Mouse (Mus musculus): ENCODE data around the gene Nkain1. TPM values are rescaled to one million over a fixed set of nuclear protein-coding genes. Genes with fewer than 3 reads are reported as not detected.

Nkain1 gene
- polyA plus RNA-seq, 1 experiment from 2014 or later: 1.6 TPM

GRCm38 (mm10) chr4:130549189-130549588 is 24.8 kb downstream of the Nkain1 start:
- Histone ChIP-seq H3K36me3 (ENCODE audit: control insufficient read depth, insufficient read depth, low read length) (no peaks in the 10 kb centered on the region), H3K4me2 (ENCODE audit: low read length) (no peak overlapping the region), H3K27ac (replicated peaks in 1 of 2; ENCODE audit: control insufficient read depth in 1 of 2, insufficient read depth in 1 of 2, low read depth in 2 of 2, low read length in 2 of 2) (no peak overlapping the region), H3K4me1 (ENCODE audit: control insufficient read depth in 2 of 2, insufficient read depth in 2 of 2, low read length in 2 of 2) (peaks cover 7 to 14% of the 10 kb centered on the region in 2 experiments; a peak in 2 of 4 replicates), H3K9ac (ENCODE audit: low read length) (no peak overlapping the region), H3K27me3 (ENCODE audit: control insufficient read depth, insufficient read depth, low read length) (no peaks in the 10 kb centered on the region), H3K9me3 (ENCODE audit: control insufficient read depth, low read length) (no peaks in the 10 kb centered on the region), H3K4me3 (ENCODE audit: control insufficient read depth in 1 of 2, insufficient read depth in 1 of 2, low read depth in 1 of 2, low read length in 2 of 2) (no peak overlapping the region)
- 80% methylated on average over 8 of the region's 8 CpGs for WGBS
- ATAC-seq (ENCODE audit: insufficient number of reproducible peaks, insufficient read depth, low FRiP score, low read depth): no peak

- Histone ChIP-seq H3K36me3 (ENCODE audit: control insufficient read depth, insufficient read depth, low read length) (no peaks in the 10 kb centered on the region), H3K4me2 (ENCODE audit: low read length) (no peak overlapping the region), H3K4me1 (ENCODE audit: control insufficient read depth in 2 of 2, insufficient read depth in 2 of 2, low read length in 2 of 2) (peaks cover under 1 to 2% of the 10 kb centered on the region in 2 experiments; a peak in 2 of 4 replicates), H3K9ac (ENCODE audit: low read length) (no peak overlapping the region), H3K9me3 (ENCODE audit: control insufficient read depth, low read length) (no peaks in the 10 kb centered on the region), H3K4me3 (ENCODE audit: control insufficient read depth in 1 of 2, insufficient read depth in 1 of 2, low read depth in 1 of 2, low read length in 2 of 2) (no peak overlapping the region), H3K27me3 (ENCODE audit: control insufficient read depth, insufficient read depth, low read length) (no peaks in the 10 kb centered on the region), H3K27ac (replicated peaks in 1 of 2; ENCODE audit: control insufficient read depth in 1 of 2, insufficient read depth in 1 of 2, low read depth in 2 of 2, low read length in 2 of 2) (no peak overlapping the region)
- ATAC-seq (ENCODE audit: insufficient number of reproducible peaks, insufficient read depth, low FRiP score, low read depth): no peak
- WGBS: 34% methylated on average over 13 of the region's 13 CpGs
These were observed 27.0 kb downstream of the Nkain1 start for GRCm38 (mm10) chr4:130546798-130547562.

GRCm38 (mm10) chr4:130544392-130544791 is 29.6 kb downstream of the Nkain1 start:
- no peaks in the 10 kb centered on the region for H3K36me3 ChIP-seq (ENCODE audit: control insufficient read depth, insufficient read depth, low read length)
- no peak overlapping the region for H3K4me3 ChIP-seq (ENCODE audit: control insufficient read depth in 1 of 2, insufficient read depth in 1 of 2, low read depth in 1 of 2, low read length in 2 of 2)
- no peaks in the 10 kb centered on the region for H3K27me3 ChIP-seq (ENCODE audit: control insufficient read depth, insufficient read depth, low read length)
- no peaks in the 10 kb centered on the region for H3K9me3 ChIP-seq (ENCODE audit: control insufficient read depth, low read length)
- H3K27ac ChIP-seq (replicated peaks in 1 of 2; ENCODE audit: control insufficient read depth in 1 of 2, insufficient read depth in 1 of 2, low read depth in 2 of 2, low read length in 2 of 2): no peak overlapping the region
- H3K9ac ChIP-seq (ENCODE audit: low read length): no peak overlapping the region
- H3K4me2 ChIP-seq (ENCODE audit: low read length): no peak overlapping the region
- H3K4me1 ChIP-seq (ENCODE audit: control insufficient read depth in 2 of 2, insufficient read depth in 2 of 2, low read length in 2 of 2): no peaks in the 10 kb centered on the region
- WGBS: 65% methylated on average over 9 of the region's 9 CpGs
- ATAC-seq (ENCODE audit: insufficient number of reproducible peaks, insufficient read depth, low FRiP score, low read depth): no peak

GRCm38 (mm10) chr4:130543121-130543520 is 30.9 kb downstream of the Nkain1 start:
- Histone ChIP-seq H3K4me3 (ENCODE audit: control insufficient read depth in 1 of 2, insufficient read depth in 1 of 2, low read depth in 1 of 2, low read length in 2 of 2) (no peak overlapping the region), H3K9me3 (ENCODE audit: control insufficient read depth, low read length) (no peaks in the 10 kb centered on the region), H3K4me2 (ENCODE audit: low read length) (no peak overlapping the region), H3K4me1 (ENCODE audit: control insufficient read depth in 2 of 2, insufficient read depth in 2 of 2, low read length in 2 of 2) (no peaks in the 10 kb centered on the region), H3K9ac (ENCODE audit: low read length) (no peak overlapping the region), H3K27me3 (ENCODE audit: control insufficient read depth, insufficient read depth, low read length) (no peaks in the 10 kb centered on the region), H3K36me3 (ENCODE audit: control insufficient read depth, insufficient read depth, low read length) (no peaks in the 10 kb centered on the region), H3K27ac (replicated peaks in 1 of 2; ENCODE audit: control insufficient read depth in 1 of 2, insufficient read depth in 1 of 2, low read depth in 2 of 2, low read length in 2 of 2) (no peak overlapping the region)
- 68% methylated on average over 4 of the region's 4 CpGs for WGBS
- no peak for ATAC-seq (ENCODE audit: insufficient number of reproducible peaks, insufficient read depth, low FRiP score, low read depth)

- no peak for ATAC-seq (ENCODE audit: insufficient number of reproducible peaks, insufficient read depth, low FRiP score, low read depth)
- H3K27me3 ChIP-seq (ENCODE audit: control insufficient read depth, insufficient read depth, low read length): no peaks in the 10 kb centered on the region
- no peak overlapping the region for H3K27ac ChIP-seq (replicated peaks in 1 of 2; ENCODE audit: control insufficient read depth in 1 of 2, insufficient read depth in 1 of 2, low read depth in 2 of 2, low read length in 2 of 2)
- H3K9me3 ChIP-seq (ENCODE audit: control insufficient read depth, low read length): no peaks in the 10 kb centered on the region
- WGBS: 74% methylated on average over 4 of the region's 4 CpGs
- H3K36me3 ChIP-seq (ENCODE audit: control insufficient read depth, insufficient read depth, low read length): no peaks in the 10 kb centered on the region
- no peak overlapping the region for H3K4me3 ChIP-seq (ENCODE audit: control insufficient read depth in 1 of 2, insufficient read depth in 1 of 2, low read depth in 1 of 2, low read length in 2 of 2)
- no peak overlapping the region for H3K4me2 ChIP-seq (ENCODE audit: low read length)
- no peaks in the 10 kb centered on the region for H3K4me1 ChIP-seq (ENCODE audit: control insufficient read depth in 2 of 2, insufficient read depth in 2 of 2, low read length in 2 of 2)
- H3K9ac ChIP-seq (ENCODE audit: low read length): no peak overlapping the region
These were observed 33.1 kb downstream of the Nkain1 start for GRCm38 (mm10) chr4:130540831-130541230.

- Histone ChIP-seq H3K27me3 (ENCODE audit: control insufficient read depth, insufficient read depth, low read length) (no peaks in the 10 kb centered on the region), H3K4me2 (ENCODE audit: low read length) (no peak overlapping the region), H3K36me3 (ENCODE audit: control insufficient read depth, insufficient read depth, low read length) (no peaks in the 10 kb centered on the region), H3K9me3 (ENCODE audit: control insufficient read depth, low read length) (no peaks in the 10 kb centered on the region), H3K27ac (replicated peaks in 1 of 2; ENCODE audit: control insufficient read depth in 1 of 2, insufficient read depth in 1 of 2, low read depth in 2 of 2, low read length in 2 of 2) (no peak overlapping the region), H3K4me3 (ENCODE audit: control insufficient read depth in 1 of 2, insufficient read depth in 1 of 2, low read depth in 1 of 2, low read length in 2 of 2) (no peak overlapping the region), H3K9ac (ENCODE audit: low read length) (no peak overlapping the region), H3K4me1 (ENCODE audit: control insufficient read depth in 2 of 2, insufficient read depth in 2 of 2, low read length in 2 of 2) (no peaks in the 10 kb centered on the region)
- ATAC-seq (ENCODE audit: insufficient number of reproducible peaks, insufficient read depth, low FRiP score, low read depth): no peak
- WGBS: 85% methylated on average over 7 of the region's 7 CpGs
These were observed 34.3 kb downstream of the Nkain1 start for GRCm38 (mm10) chr4:130539706-130540105.

GRCm38 (mm10) chr4:130539053-130539452 is 34.9 kb downstream of the Nkain1 start:
- Histone ChIP-seq H3K4me1 (ENCODE audit: control insufficient read depth in 2 of 2, insufficient read depth in 2 of 2, low read length in 2 of 2) (no peaks in the 10 kb centered on the region), H3K27ac (replicated peaks in 1 of 2; ENCODE audit: control insufficient read depth in 1 of 2, insufficient read depth in 1 of 2, low read depth in 2 of 2, low read length in 2 of 2) (no peak overlapping the region), H3K9ac (ENCODE audit: low read length) (no peak overlapping the region), H3K4me2 (ENCODE audit: low read length) (no peak overlapping the region), H3K9me3 (ENCODE audit: control insufficient read depth, low read length) (no peaks in the 10 kb centered on the region), H3K4me3 (ENCODE audit: control insufficient read depth in 1 of 2, insufficient read depth in 1 of 2, low read depth in 1 of 2, low read length in 2 of 2) (no peak overlapping the region), H3K36me3 (ENCODE audit: control insufficient read depth, insufficient read depth, low read length) (no peaks in the 10 kb centered on the region), H3K27me3 (ENCODE audit: control insufficient read depth, insufficient read depth, low read length) (no peaks in the 10 kb centered on the region)
- no peak for ATAC-seq (ENCODE audit: insufficient number of reproducible peaks, insufficient read depth, low FRiP score, low read depth)
- 78% methylated on average over 8 of the region's 8 CpGs for WGBS

- WGBS: 92% methylated on average over 7 of the region's 7 CpGs
- Histone ChIP-seq H3K4me3 (ENCODE audit: control insufficient read depth in 1 of 2, insufficient read depth in 1 of 2, low read depth in 1 of 2, low read length in 2 of 2) (no peak overlapping the region), H3K36me3 (ENCODE audit: control insufficient read depth, insufficient read depth, low read length) (no peaks in the 10 kb centered on the region)
These were observed 36.6 kb downstream of the Nkain1 start for GRCm38 (mm10) chr4:130537371-130537770.

More at GRCm38 (mm10) chr4:130537371-130537770, 36.6 kb downstream of the Nkain1 start:
- Histone ChIP-seq H3K4me1 (ENCODE audit: control insufficient read depth in 2 of 2, insufficient read depth in 2 of 2, low read length in 2 of 2) (no peaks in the 10 kb centered on the region), H3K9me3 (ENCODE audit: control insufficient read depth, low read length) (no peaks in the 10 kb centered on the region), H3K27me3 (ENCODE audit: control insufficient read depth, insufficient read depth, low read length) (no peaks in the 10 kb centered on the region), H3K9ac (ENCODE audit: low read length) (no peak overlapping the region), H3K4me2 (ENCODE audit: low read length) (no peak overlapping the region), H3K27ac (replicated peaks in 1 of 2; ENCODE audit: control insufficient read depth in 1 of 2, insufficient read depth in 1 of 2, low read depth in 2 of 2, low read length in 2 of 2) (no peak overlapping the region)
- ATAC-seq (ENCODE audit: insufficient number of reproducible peaks, insufficient read depth, low FRiP score, low read depth): no peak
